Mouse (Mus musculus) intestine, embryonic 14.5 days (tissue): ENCODE measurements around the gene Mitf. TPM values are rescaled to one million over a fixed set of nuclear protein-coding genes. Genes with fewer than 3 reads are reported as not detected.

Source experiments
- ATAC-seq: fragments of 200-750 bp; cut with Nextera tagmentation; replicated peaks from 2 replicates; pipeline ENCODE4 v1.8.0; 2017; ENCODE audit warnings: low read depth, moderate number of reproducible peaks, moderate TSS enrichment, moderate library complexity; ENCODE audit not compliant: low FRiP score, low TSS enrichment
- DNase-seq: peaks from one replicate; pipeline ENCODE4 v3.0.0-alpha.2; 2018; ENCODE audit warnings: low spot score
- H3K27ac ChIP-seq: fragments of 300-500 bp; sonication (generic); 2 replicates; pipeline ENCODE4 v1.5.1; 2014; ENCODE audit warnings: low read depth, mild to moderate bottlenecking, control low read depth
- H3K27me3 ChIP-seq: fragments of 300-500 bp; sonication (generic); replicated peaks from 2 replicates; pipeline ENCODE4 v1.6.1; 2014; ENCODE audit warnings: low read length, control low read depth; ENCODE audit not compliant: control insufficient read depth, insufficient read depth
- H3K36me3 ChIP-seq: fragments of 300-500 bp; sonication (generic); 2 replicates; pipeline ENCODE4 v1.6.1; 2014; ENCODE audit warnings: low read length, control low read depth; ENCODE audit not compliant: control insufficient read depth, insufficient read depth
- H3K4me1 ChIP-seq: fragments of 300-500 bp; sonication (generic); replicated peaks from 2 replicates; pipeline ENCODE4 v1.6.1; 2014; ENCODE audit warnings: low read length, control low read depth, mixed read lengths; ENCODE audit not compliant: control insufficient read depth, insufficient read depth
- H3K4me2 ChIP-seq: fragments of 300-500 bp; sonication (generic); 2 replicates; pipeline ENCODE4 v1.6.1; 2014; ENCODE audit warnings: low read length
- H3K4me3 ChIP-seq: fragments of 300-500 bp; sonication (generic); 2 replicates; pipeline ENCODE4 v1.5.1; 2014; ENCODE audit warnings: low read depth, low read length, control low read depth, mixed read lengths
- H3K9ac ChIP-seq: fragments of 300-500 bp; sonication (generic); 2 replicates; pipeline ENCODE4 v1.6.1; 2014; ENCODE audit warnings: mild to moderate bottlenecking, low read length
- H3K9me3 ChIP-seq: fragments of 300-500 bp; sonication (generic); 2 replicates; pipeline ENCODE4 v1.6.1; 2016; ENCODE audit warnings: low read length, control low read depth; ENCODE audit not compliant: control insufficient read depth
- WGBS: fragments of 180-500 bp; shearing (Covaris S2); extraction: QIAGEN DNeasy Blood & Tissue Kit; methylation state at CpG from one replicate; pipeline ENCODE4 v1.1.7; 2014; 5-methylcytosine and 5-hydroxymethylcytosine counted together
- polyA plus RNA-seq: library from polyadenylated mRNA; unstranded; fragments of >200 nt; fragmentation: Nextera tagmentation; extraction: Ambion mirVana; gene quantifications from 2 replicates; pipeline ENCODE4 v1.2.1, GENCODE M21; 2014

The Mitf gene
- polyA plus RNA-seq, 1 experiment from 2014 or later: 1.3 TPM

GRCm38 (mm10) chr6:98015066-98015465 is 208.2 kb downstream of the Mitf start:
- Histone ChIP-seq H3K4me3 (no peak overlapping the region), H3K27me3 (no peaks in the 10 kb centered on the region), H3K4me1 (no peaks in the 10 kb centered on the region), H3K36me3 (no peaks in the 10 kb centered on the region), H3K9ac (no peak overlapping the region), H3K4me2 (no peak overlapping the region), H3K9me3 (no peaks in the 10 kb centered on the region), H3K27ac (no peak overlapping the region)
- DNase-seq (no peak), ATAC-seq (no peak)
- 82% methylated on average over 5 of the region's 5 CpGs for WGBS

DNA sequence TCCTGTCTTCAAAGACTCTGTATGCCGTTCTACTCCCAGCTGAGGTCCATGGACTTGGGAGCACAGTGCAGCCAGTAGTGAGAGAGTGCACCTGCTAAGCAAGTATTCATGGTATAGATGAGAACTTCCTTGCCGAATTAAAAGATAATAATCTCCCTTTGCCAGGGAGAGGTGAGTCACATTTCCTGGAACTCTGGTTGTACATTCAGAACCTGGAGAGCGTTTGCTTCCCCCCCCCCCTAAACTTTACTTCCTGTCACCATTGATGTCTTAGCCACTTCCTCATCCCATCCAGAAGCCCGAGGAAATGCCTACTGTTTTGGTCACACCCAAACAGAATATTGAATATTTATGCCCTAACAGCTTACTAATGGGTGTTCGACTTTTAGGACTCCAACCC is 209.0 kb downstream of the Mitf start:
- no peak overlapping the region for H3K4me3 ChIP-seq
- H3K27me3 ChIP-seq: no peaks in the 10 kb centered on the region
- H3K36me3 ChIP-seq: no peaks in the 10 kb centered on the region
- H3K27ac ChIP-seq: no peak overlapping the region
- ATAC-seq: no peak
- H3K9me3 ChIP-seq: no peaks in the 10 kb centered on the region
- WGBS: 74% methylated on average over 5 of the region's 5 CpGs
- H3K4me2 ChIP-seq: no peak overlapping the region
- DNase-seq: no peak
- no peaks in the 10 kb centered on the region for H3K4me1 ChIP-seq
- H3K9ac ChIP-seq: no peak overlapping the region

- Histone ChIP-seq H3K9me3 (no peaks in the 10 kb centered on the region), H3K36me3 (no peaks in the 10 kb centered on the region), H3K27me3 (no peaks in the 10 kb centered on the region), H3K9ac (no peak overlapping the region), H3K27ac (no peak overlapping the region), H3K4me3 (no peak overlapping the region), H3K4me1 (no peaks in the 10 kb centered on the region), H3K4me2 (no peak overlapping the region)
- 56% methylated on average over 1 of the region's 1 CpGs for WGBS
- no peak for DNase-seq
- no peak for ATAC-seq
These were observed 217.0 kb downstream of the Mitf start for GRCm38 (mm10) chr6:98023876-98024275.

- Histone ChIP-seq H3K9ac (no peak overlapping the region), H3K36me3 (no peaks in the 10 kb centered on the region), H3K9me3 (no peaks in the 10 kb centered on the region), H3K4me3 (no peak overlapping the region), H3K27ac (no peak overlapping the region), H3K4me2 (no peak overlapping the region), H3K27me3 (no peaks in the 10 kb centered on the region), H3K4me1 (no peaks in the 10 kb centered on the region)
- 78% methylated on average over 3 of the region's 3 CpGs for WGBS
- ATAC-seq (no peak), DNase-seq (no peak)
These were observed 231.7 kb downstream of the Mitf start for GRCm38 (mm10) chr6:98038513-98038912.

DNA sequence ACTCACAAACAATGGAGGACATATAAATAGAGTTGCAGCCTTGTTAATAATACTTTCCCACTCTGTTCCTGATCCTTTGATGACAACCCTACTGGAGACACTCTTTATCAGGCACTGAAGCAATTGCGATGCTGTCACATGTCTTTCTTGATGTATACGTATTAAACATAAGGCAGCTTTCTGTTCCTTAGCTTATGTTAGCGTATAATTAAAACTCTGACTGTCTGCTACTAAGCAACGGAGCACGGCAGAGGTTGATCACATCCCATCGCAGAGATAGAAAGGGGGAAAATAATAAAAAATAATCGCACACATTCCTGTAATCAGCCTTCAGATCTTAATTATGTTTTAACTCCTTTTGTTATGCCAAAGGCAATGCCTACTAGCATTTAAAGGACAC is 234.9 kb downstream of the Mitf start:
- Histone ChIP-seq H3K27ac (no peak overlapping the region), H3K9ac (no peak overlapping the region), H3K4me1 (0 out of 2 replicates have a peak, but pooled peaks cover 2% of the 10 kb centered on the region), H3K36me3 (no peaks in the 10 kb centered on the region), H3K9me3 (no peaks in the 10 kb centered on the region), H3K4me3 (no peak overlapping the region), H3K4me2 (no peak overlapping the region), H3K27me3 (no peaks in the 10 kb centered on the region)
- DNase-seq (no peak), ATAC-seq (no peak)
- WGBS: 91% methylated on average over 7 of the region's 7 CpGs

- DNase-seq: no peak
These were observed 239.7 kb downstream of the Mitf start for GRCm38 (mm10) chr6:98046295-98047108.

DNA sequence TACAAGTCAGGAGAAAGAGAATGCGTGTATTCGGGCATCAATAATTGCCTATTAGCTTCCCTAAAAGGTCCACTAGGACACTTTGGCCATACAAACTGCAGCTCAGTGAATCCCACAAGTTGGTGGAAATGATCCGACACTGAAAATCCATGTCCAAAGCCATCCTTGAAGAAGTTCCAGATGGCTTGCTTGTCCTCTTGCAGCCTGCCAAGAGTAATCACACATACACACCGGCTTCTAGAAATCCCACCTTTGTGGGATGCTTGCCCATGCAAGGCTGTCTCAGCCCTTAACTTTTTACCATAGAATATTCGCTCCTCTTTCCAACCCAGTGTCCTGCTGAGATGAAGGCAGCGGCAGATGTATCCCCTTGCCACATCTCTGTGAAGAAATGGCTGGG is 240.9 kb downstream of the Mitf start:
- WGBS: 74% methylated on average over 6 of the region's 6 CpGs
- Histone ChIP-seq H3K4me3 (no peak overlapping the region), H3K4me2 (no peak overlapping the region), H3K27ac (no peak overlapping the region), H3K27me3 (no peaks in the 10 kb centered on the region), H3K9me3 (no peaks in the 10 kb centered on the region), H3K36me3 (no peaks in the 10 kb centered on the region), H3K9ac (no peak overlapping the region), H3K4me1 (peaks cover 10% of the 10 kb centered on the region; the same call in 1 of the 2 replicates)
- ATAC-seq: no peak
- no peak for DNase-seq

More at GRCm38 (mm10) chr6:98046295-98047108, 239.7 kb downstream of the Mitf start:
- ATAC-seq: peak; percentile 68; the same call in 1 of the 2 replicates
- no peak overlapping the region for H3K4me3 ChIP-seq
- H3K27ac ChIP-seq: peak overlapping the region; percentile 65
- H3K9ac ChIP-seq: no peak overlapping the region
- H3K4me2 ChIP-seq: no peak overlapping the region
- no peaks in the 10 kb centered on the region for H3K27me3 ChIP-seq
- H3K4me1 ChIP-seq: peaks cover 10% of the 10 kb centered on the region; the same call in 1 of the 2 replicates
- 51% methylated on average over 11 of the region's 11 CpGs for WGBS
- no peaks in the 10 kb centered on the region for H3K36me3 ChIP-seq
- H3K9me3 ChIP-seq: no peaks in the 10 kb centered on the region

DNA sequence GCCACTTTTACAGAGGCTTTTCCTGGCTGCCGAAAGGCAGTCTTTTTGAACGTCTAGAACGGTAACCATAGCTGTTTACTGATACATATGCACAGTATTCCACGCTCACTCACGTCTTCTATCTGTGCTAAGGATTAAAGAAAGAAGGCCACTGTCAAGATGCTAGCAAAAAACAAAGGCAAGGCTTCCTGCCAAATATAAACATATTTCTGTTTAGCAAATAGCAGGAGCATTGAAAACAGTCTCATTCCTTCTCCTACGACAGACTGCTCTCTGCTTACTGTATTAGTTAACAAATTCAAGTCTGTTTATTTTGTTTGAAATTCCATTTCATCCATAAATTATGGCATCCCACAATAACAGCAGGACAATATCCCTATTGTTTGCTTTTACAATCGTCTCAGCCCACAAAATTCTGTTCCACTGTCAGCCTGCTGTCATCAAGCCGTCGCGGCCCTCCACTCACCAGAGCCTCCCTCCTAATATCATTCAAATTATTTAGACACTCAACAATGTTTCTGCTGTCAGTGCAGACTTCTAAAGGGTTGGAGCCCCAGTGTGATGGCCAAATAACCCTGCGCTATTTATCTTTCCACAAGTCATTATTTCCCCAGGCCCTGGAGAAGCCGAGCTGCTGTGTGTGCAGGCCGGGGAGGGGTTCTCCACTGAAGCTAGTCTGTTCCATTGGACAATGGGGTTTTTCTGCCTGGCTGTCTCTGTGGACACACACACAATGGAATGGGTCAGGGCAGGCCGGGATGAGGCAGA is 242.0 kb downstream of the Mitf start:
- no peaks in the 10 kb centered on the region for H3K9me3 ChIP-seq
- no peaks in the 10 kb centered on the region for H3K36me3 ChIP-seq
- H3K4me3 ChIP-seq: no peak overlapping the region
- peaks cover 10% of the 10 kb centered on the region; the same call in 1 of the 2 replicates for H3K4me1 ChIP-seq
- ATAC-seq: peak; percentile 58; the same call in 1 of the 2 replicates
- H3K9ac ChIP-seq: no peak overlapping the region
- 0 out of 2 replicates have a peak overlapping the region, but pooled peaks have one; percentile 1 for H3K27ac ChIP-seq
- DNase-seq: no peak
- no peaks in the 10 kb centered on the region for H3K27me3 ChIP-seq
- no peak overlapping the region for H3K4me2 ChIP-seq
- 48% methylated on average over 14 of the region's 14 CpGs for WGBS
